Mouse (Mus musculus) splenic B cell, adult 2 months (primary cell): ENCODE results near the gene Tmem94.

Source experiments
- DNase-seq: peaks from one replicate; pipeline ENCODE4 v3.0.0-alpha.2; 2011; ENCODE audit warnings: low read depth, low spot score
- H3K27me3 ChIP-seq: 2 replicates; pipeline ENCODE4 v1.6.1; 2012; ENCODE audit warnings: mild to moderate bottlenecking, low read length, moderate library complexity, mixed read lengths; ENCODE audit not compliant: control insufficient read depth, poor library complexity, insufficient read depth, severe bottlenecking
- H3K36me3 ChIP-seq: 2 replicates; pipeline ENCODE4 v1.6.1; 2012; ENCODE audit warnings: mild to moderate bottlenecking, low read length, moderate library complexity, mixed read lengths; ENCODE audit not compliant: control insufficient read depth, poor library complexity, insufficient read depth, severe bottlenecking

Gene Tmem94

GRCm38 (mm10) chr11:115824813-115825212 is 59.6 kb downstream of the Tmem94 start:
- peaks cover 3% of the 10 kb centered on the region; the same call in 1 of the 2 replicates for H3K36me3 ChIP-seq
- H3K27me3 ChIP-seq: no peaks in the 10 kb centered on the region
- DNase-seq: no peak

- no peak for DNase-seq
- H3K36me3 ChIP-seq: no peaks in the 10 kb centered on the region; the same call in 1 of the 2 replicates
These were observed 61.3 kb downstream of the Tmem94 start for GRCm38 (mm10) chr11:115826487-115826886.

GRCm38 (mm10) chr11:115827624-115828023 is 62.4 kb downstream of the Tmem94 start:
- no peak for DNase-seq
- no peaks in the 10 kb centered on the region for H3K27me3 ChIP-seq
- H3K36me3 ChIP-seq: no peaks in the 10 kb centered on the region; the same call in 1 of the 2 replicates

More at GRCm38 (mm10) chr11:115826487-115826886, 61.3 kb downstream of the Tmem94 start:
- H3K27me3 ChIP-seq: no peaks in the 10 kb centered on the region

- DNase-seq: no peak
- Histone ChIP-seq H3K27me3 (no peaks in the 10 kb centered on the region), H3K36me3 (no peaks in the 10 kb centered on the region; the same call in 1 of the 2 replicates)
These were observed 63.8 kb downstream of the Tmem94 start for GRCm38 (mm10) chr11:115829036-115829435.

- H3K27me3 ChIP-seq: no peaks in the 10 kb centered on the region
- DNase-seq: no peak
- H3K36me3 ChIP-seq: no peaks in the 10 kb centered on the region; the same call in 1 of the 2 replicates
These were observed 65.5 kb downstream of the Tmem94 start for GRCm38 (mm10) chr11:115830550-115831325.

- Histone ChIP-seq H3K36me3 (no peaks in the 10 kb centered on the region; the same call in 1 of the 2 replicates), H3K27me3 (no peaks in the 10 kb centered on the region)
- no peak for DNase-seq
These were observed 66.3 kb downstream of the Tmem94 start for GRCm38 (mm10) chr11:115831518-115831917.

GRCm38 (mm10) chr11:115832064-115832463 is 66.8 kb downstream of the Tmem94 start:
- no peak for DNase-seq
- Histone ChIP-seq H3K27me3 (no peaks in the 10 kb centered on the region), H3K36me3 (no peaks in the 10 kb centered on the region; the same call in 1 of the 2 replicates)

- Histone ChIP-seq H3K36me3 (no peaks in the 10 kb centered on the region), H3K27me3 (no peaks in the 10 kb centered on the region)
- no peak for DNase-seq
These were observed 67.3 kb downstream of the Tmem94 start for GRCm38 (mm10) chr11:115832523-115832922.

GRCm38 (mm10) chr11:115833021-115833513 is 67.8 kb downstream of the Tmem94 start:
- Histone ChIP-seq H3K36me3 (no peaks in the 10 kb centered on the region), H3K27me3 (no peaks in the 10 kb centered on the region)
- no peak for DNase-seq

- Histone ChIP-seq H3K27me3 (no peaks in the 10 kb centered on the region), H3K36me3 (no peaks in the 10 kb centered on the region)
These were observed 68.8 kb downstream of the Tmem94 start for GRCm38 (mm10) chr11:115834033-115834432.

GRCm38 (mm10) chr11:115836656-115837395 is 71.6 kb downstream of the Tmem94 start:
- Histone ChIP-seq H3K27me3 (no peaks in the 10 kb centered on the region), H3K36me3 (no peaks in the 10 kb centered on the region)
- no peak for DNase-seq

More at GRCm38 (mm10) chr11:115834033-115834432, 68.8 kb downstream of the Tmem94 start:
- no peak for DNase-seq

GRCm38 (mm10) chr11:115837606-115838345 is 72.5 kb downstream of the Tmem94 start:
- DNase-seq: no peak
- Histone ChIP-seq H3K27me3 (no peaks in the 10 kb centered on the region), H3K36me3 (no peaks in the 10 kb centered on the region)

GRCm38 (mm10) chr11:115838895-115839311 is 73.7 kb downstream of the Tmem94 start:
- Histone ChIP-seq H3K27me3 (no peaks in the 10 kb centered on the region), H3K36me3 (no peaks in the 10 kb centered on the region)
- no peak for DNase-seq

GRCm38 (mm10) chr11:115839732-115840131 is 74.5 kb downstream of the Tmem94 start:
- DNase-seq: no peak
- no peaks in the 10 kb centered on the region for H3K27me3 ChIP-seq

More at GRCm38 (mm10) chr11:115839732-115840131, 74.5 kb downstream of the Tmem94 start:
- no peaks in the 10 kb centered on the region for H3K36me3 ChIP-seq
